Mouse (Mus musculus) frontal cortex, postnatal 14 days (tissue): ENCODE results near the gene Naaladl1.
A peak's percentile ranks its signal among the peaks of the same experiment; 100 is the strongest.

Experiments used
- DNase-seq, 2 experiments: peaks; one replicate each; pipeline ENCODE4 v3.0.0; 2022; ENCODE audit warnings: low spot score in 2 of 2

The Naaladl1 gene

GRCm38 (mm10) chr19:6082156-6082555, 23.4 kb upstream of the Naaladl1 start, which contains the start of gene Gm28374:
Gm28374 (minus strand) TSS chr19:6082256.
- no peak for DNase-seq

DNA sequence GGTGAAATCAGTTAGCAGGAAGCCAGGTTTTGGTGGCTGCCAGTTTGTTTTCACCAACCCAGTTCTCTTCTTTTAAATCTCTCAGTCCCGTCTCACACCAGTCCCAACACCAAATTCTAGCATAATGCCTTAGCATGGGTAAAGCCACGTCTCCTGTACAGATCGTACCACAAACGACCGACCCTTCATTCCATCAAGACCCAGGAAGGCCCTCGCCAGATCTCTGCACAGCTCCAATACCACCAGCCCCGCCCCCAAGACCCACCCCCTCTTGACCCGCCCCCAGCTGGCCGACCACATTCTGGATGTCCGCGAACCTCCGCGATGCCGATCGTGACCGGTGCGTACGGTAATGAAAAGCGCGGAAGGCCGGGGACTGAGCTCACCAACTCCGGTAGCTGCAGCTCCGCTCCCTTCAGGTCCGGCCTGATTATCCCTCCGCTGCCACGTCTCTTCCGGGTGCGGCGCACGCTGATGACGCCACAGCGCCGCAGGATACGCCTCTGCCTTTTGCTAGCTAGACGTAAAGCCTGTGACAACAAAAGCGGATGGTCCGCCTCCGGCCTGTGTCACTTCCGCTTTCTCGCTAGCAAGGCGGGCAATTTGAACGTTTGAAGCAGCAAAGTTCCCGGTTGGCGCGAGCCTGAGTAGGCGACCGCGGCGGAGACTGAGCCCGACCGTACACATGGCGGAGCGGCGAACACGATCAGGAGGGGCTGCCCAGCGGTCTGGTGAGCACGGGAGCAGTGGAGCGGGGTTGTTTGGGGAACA, 20.9 kb upstream of the Naaladl1 start, which contains the start of the genes Zfpl1 and Cdca5:
Gene Zfpl1, minus strand, starts transcription at position 479 of the 771 bp plus-strand sequence.
Gene Cdca5, plus strand, starts transcription at position 506 of the 771 bp plus-strand sequence.
- DNase-seq: peak; percentile 94 to 96

DNA sequence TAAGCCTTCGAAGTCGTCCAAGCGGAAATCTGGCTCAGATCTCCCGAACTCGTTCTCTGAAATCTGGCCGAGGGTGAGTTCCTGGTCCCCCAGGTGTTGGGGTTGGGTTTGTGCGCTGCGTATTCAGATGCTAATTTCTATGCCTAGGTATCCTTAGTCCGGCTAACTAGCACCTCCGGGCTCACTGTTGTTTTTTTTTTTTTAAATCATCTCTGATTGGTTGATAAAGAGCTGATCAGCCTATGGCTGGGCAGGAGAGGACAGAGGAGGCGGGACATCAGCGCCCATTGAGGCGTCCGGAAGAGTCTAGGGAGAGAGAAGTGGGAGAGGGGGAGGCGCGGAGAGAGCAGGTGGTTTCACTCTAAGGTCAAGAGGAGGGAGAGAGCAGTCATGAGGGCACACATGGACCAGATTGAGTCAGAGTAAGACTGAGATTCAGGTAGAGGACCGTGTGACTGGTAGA, 20.1 kb upstream of the Naaladl1 start:
- no peak for DNase-seq

DNA sequence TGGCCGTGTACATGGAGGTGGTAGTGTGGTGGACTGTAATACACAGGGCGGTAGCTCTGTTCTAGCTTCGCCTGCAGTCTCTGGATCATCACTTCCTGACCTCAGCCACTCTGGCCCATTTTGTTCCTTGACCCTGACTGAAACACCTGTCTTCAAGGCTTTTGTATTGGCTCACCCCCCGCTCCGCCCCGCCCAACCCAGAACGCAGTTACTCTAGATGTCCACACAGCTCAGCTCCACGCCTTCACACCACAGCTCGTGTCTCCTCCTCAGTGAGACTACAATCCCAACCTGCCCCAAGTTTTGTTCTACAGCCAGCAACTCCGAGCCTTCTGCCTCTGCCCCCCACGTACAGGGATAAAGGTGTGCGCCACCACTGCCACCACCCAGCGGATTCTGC, 16.7 kb upstream of the Naaladl1 start:
- DNase-seq: no peak

DNA sequence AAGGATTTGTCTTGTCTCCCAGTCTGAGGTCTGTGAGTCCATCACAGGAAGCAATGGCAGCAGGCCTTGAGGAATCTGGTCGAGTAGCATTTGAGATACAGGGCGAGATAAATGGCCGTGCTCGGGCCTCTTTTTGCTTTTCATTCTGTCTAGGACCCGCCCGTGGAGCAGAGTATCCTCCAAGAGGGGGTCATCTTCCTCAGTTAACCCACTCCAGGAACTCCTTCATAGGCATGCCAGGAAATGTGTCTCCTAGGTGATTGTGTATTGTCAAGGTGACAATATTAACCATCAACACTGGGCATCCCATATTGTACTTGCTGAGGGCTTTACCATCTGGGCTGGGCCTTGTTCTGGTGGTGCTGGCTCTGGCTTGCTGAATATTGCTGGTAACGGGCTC, 11.5 kb upstream of the Naaladl1 start, which contains the start of gene AC131692.1:
Gene AC131692.1, plus strand, starts transcription at position 301 of the 400 bp plus-strand sequence.
- no peak for DNase-seq

DNA sequence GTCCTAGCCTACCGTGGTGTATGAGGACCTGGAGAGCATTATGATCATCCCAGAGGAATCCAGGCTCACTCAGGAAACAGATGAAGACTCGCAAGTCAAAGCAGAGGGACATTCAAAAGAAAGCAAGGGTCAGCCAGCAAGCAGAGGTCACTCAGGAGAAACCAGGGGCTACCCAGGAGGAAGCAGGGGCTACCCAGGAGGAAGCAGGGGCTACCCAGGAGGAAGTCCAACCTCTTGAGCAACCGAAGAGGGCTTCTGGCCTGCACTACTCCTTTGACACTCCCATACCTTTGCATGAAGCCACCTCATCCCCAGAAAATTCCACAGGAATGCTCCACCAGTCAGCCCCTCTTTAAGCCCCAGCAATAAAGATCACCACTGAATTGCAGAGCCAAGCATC, 7.7 kb upstream of the Naaladl1 start:
- no peak for DNase-seq

DNA sequence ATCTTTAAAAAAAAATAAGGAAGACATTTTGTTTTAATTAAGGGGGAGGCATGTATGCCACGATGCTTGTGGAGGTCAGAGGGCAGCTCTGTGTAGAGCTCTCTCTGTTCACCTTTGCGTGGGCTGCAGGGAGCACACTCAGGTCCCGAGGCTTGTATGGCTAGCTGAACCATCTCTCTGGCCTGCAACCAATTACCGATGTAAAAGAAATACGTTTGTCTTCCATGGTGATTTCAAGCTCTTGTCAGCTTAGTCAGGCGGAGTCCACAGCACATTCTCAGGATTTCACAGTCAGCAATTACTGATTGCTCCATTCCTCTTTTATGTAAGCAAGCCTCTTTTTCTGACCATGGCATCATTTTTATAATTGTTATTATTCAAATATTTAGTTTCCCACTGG, 4.4 kb upstream of the Naaladl1 start:
- DNase-seq: no peak

DNA sequence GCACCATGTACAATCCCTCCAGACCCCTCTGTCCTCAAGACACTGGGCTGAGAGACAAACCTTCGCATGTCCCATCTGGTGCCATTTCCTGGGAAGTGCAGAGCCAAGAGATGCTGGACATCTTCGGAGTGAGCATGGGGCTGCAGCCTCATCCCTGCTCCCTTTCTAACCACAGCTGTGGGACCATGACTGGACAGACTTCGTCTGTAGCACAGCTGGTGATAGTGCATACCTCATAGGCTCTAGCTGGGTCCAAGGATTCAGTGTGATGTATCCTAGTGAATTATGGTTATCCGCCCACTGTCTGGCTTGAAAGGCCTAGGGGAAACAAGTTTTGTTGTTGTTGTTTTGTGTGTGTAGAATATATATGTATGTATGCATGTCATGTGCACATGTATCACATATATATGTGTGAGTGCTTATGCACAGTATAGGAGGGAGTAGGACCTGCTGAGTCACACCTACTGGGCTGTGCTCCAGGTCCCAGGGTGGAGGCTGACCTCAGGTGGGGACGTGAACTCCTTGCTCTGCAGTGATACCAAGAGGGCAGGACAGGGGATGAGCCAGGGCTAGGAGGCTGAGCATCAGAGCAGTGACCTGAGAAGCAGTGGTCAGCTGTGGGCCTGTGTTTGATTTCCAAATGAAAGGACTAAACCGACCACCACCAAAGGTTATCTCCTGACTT, 3.3 kb upstream of the Naaladl1 start:
- DNase-seq: no peak

DNA sequence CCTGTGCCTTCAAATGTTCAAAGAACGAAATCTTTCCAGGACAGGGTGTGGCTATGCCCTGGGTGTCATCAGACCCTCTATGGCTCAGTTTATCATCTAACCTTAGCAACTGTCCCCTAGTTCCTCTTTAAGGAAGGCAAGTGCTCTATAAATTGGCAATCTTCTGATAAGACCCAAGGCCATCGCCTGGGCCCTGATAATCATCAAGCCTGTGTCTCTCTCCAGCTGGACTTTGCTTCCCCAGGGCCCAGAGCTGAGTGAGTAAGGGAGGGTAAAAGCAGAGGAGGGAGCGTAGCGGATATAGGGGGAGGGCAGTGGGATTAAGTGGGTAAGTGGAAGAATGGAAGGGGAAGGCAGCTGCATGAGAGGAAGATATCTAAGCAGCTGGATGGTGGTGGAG, 1.1 kb upstream of the Naaladl1 start:
- DNase-seq: no peak

DNA sequence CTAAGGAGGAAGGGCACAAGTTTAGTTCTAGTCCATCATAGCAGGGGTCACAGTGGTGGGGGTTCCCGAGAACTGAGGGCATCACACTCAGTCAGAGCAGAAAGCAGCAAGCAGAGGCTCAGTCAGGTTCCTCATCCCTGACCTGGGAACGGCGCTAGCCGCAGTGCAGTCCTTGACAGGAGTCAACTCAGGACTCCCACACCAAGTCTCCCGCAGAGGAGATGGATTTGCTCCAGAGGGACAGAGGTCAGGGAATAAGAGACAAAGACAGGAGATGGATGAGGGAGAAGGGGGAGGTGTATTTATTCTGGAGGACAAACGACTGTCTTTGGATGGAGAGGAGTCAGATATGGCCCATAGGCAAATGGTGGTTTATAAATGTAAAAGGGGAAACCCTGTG, 7.5 kb downstream of the Naaladl1 start:
- DNase-seq: no peak

DNA sequence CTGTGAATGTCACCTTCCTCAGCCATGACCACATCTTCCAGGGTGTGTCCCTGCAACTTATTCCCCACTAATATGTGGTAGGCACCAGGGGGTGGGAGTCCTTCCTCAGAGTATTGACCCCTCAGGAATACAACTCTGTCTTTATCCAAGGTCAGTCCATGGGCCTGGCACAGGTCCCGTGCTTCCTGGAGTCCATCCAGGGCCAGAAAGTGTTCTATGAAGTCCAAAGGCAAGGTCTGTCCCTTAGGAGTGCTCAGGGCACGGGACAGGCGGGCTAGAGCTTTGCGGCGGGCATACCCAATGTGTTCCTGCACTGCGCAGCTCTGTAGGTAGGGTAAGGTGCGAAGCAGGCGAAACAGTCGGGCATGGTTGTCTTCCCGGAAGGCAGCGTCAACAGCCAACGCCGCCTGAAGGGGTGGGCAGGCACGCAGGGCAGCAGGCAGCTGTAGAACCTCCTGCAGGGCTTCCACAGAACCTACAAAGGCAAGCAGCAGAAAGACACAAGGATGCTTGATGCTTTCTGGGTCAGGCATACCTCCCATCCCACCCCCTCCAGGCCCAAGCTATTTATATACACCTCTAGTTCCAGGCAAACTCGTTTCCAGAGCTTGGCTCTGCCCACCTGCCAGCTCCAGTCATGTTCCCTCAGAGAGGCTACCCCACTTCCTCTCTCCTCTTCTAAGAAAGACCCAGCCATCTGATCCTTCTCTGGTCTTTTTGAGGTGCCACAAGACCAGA, 10.7 kb downstream of the Naaladl1 start:
- no peak for DNase-seq

GRCm38 (mm10) chr19:6117346-6117985, 11.9 kb downstream of the Naaladl1 start:
- DNase-seq: no peak

- DNase-seq: peak; percentile 81 to 86
Observed at GRCm38 (mm10) chr19:6117986-6118676, 12.5 kb downstream of the Naaladl1 start, which contains the start of gene Sac3d1. Sac3d1 (minus strand) TSS chr19:6118650.

DNA sequence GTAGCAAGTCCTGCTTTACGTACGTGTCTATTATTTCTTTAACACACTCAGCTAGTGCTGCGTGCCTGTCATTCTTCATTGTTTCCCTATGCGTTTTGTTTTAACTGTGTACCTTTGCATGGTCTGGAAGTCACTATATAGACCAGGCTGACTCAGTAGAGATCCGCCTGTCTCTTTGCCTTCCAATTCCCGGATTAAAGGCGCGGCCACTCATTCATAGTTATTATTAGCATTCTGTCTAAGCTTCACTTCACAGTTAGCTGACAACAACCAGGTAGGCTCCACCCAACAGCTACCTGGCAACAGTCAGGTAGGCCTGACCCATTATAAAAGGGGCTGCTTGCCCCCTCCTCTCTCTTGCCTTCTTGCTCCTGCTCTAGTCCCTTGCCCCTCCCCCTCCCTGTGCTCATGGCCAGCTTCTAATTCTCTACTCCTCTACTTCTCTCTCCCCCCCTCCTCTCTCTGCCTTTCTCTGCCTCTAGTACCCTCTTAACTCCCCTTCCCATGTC, 13.1 kb downstream of the Naaladl1 start:
- no peak for DNase-seq

GRCm38 (mm10) chr19:6121761-6122160, 16.2 kb downstream of the Naaladl1 start:
- DNase-seq: no peak

DNA sequence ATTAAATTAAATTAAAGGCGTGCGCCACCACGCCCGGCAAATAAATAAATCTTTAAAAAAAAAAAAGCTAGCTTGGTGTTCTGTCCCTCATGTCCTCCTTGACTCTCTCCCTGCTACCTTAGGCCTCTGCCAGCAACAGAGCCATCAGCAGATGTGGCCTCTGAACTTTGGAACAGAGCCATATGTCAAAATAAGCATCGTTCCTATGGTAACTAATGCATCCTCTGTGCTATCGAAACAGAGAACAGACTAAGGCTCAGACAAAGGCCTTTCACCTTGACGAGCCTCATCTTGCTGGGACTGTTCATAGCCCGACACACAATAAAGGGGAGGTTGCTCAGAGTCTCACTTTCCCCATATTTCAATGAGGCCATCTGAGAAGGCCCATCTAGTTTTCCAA, 17.7 kb downstream of the Naaladl1 start:
- DNase-seq: no peak

DNA sequence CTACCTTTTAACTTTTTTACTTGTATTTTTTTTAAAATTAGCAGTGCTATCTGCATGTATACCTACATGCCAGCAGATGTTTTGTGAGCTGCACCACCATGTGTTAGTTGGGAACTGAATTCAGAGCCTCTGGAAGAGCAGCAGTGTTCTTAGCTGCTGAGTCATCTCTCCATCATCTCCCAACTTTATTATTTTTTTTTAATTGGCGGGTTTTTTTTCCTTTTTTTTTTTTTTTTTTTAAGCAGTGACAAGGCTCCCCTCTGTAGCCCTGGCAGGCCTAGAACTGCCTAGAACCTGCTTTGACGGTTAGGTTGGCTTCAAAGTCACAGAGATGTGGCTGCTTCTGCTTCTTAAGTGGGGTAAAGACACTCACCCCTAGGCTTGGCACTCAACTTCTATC, 19.3 kb downstream of the Naaladl1 start:
- no peak for DNase-seq

GRCm38 (mm10) chr19:6126289-6126688, 20.7 kb downstream of the Naaladl1 start:
- DNase-seq: no peak

DNA sequence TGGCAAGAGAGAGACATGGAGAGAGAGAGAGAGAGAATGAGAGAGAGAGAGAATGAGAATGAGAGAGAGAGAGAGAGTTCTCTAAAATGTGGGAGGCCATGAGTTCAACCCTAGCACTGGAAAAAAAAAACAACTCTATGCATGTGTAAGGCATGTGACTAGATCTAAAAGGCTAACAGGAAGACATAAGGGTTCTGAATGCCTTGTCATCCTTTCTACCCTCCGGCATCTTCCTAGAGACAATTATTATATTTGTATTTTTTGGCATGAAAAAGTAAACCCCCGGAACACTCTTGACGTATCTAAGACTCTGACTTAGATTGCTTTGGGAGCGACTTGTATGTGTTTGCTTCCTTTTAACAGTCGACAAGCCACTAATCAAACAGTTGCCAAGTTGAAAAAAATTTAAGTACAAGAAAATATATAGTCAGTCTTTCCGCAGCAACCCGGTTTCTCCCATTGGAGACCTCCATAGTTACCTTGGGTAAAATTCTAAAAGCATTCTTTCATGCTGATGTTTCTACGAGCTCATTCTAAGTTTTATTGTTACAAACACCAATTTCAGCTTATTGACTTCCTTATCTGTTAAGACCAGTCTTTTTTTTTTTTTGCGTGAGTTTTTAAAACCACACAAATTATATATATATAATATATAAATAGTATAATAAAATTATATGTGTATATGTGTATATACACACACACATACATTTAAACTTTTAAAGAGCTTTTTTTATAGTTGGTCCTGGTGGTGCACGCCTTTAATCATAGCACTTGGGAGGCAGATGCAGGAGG, 21.4 kb downstream of the Naaladl1 start:
- DNase-seq: no peak

- DNase-seq: peak; percentile 91 to 94
Observed at GRCm38 (mm10) chr19:6127760-6128341, 22.3 kb downstream of the Naaladl1 start, which contains the start of gene Snx15. Snx15 (minus strand) TSS chr19:6128304.
